Mouse (Mus musculus): ENCODE results near the gene Olfr1412.

Gene Olfr1412

DNA sequence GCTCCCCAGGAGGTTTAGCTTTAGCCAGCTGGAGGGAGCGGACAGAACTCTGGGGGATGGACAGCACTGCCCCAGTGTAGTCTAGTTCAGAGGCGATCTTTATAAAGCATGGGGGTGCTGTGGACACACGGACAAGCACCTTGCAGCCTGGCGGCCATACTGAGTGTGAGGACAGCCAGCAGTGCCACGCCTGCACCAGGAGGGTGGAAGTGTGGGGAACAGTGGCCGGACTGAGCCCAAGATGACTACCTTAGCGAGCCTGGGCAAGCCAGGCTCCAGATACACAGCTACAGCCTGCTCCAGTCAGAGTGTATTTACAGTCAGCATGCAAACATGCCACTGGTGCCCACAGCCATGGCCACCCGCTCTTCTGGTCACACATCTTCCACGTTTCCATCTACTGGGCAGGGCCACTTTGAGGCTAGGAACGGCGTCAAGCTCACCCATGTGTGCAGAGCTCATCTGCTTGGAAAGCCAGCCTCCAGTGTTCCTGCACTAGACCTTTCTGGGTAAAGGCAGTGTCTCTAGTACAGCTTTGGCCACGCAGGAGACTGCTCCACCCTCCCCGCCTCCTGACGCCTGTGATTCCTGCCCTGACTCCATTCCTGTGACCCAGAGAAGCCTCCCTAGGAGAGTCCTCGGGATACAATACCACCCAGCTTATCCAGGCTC, 52.1 kb downstream of the Olfr1412 start:
- in situ Hi-C loops (cut with MseI, MboI): no loop called here

DNA sequence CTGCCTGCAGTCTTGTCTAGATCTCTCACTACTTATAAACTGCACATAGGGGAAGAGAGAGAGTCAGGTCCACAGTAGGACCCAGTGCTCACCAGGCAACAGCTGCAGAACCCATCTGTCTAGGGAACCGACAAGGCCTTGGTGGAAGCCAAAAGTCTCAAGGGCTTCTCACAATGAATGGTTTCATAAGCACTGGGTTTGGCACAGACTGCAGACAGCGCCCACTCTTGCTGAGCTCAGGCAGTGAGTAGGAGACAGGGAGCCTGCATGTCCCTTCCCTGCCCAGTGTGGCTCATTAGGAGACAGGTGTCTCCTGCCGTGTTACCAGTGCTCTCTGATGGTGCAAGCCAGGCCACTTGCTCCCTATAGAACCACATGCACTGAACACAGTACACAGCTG, 52.6 kb downstream of the Olfr1412 start:
- in situ Hi-C loops (cut with MseI, MboI): no loop called here

GRCm38 (mm10) chr1:92638736-92639135, 53.2 kb downstream of the Olfr1412 start:
- in situ Hi-C loops (cut with MseI, MboI): no loop called here

GRCm38 (mm10) chr1:92640393-92640792, 54.8 kb downstream of the Olfr1412 start:
- in situ Hi-C loops (cut with MseI, MboI): no loop called here

Measured in mouse trophoblast stem cell (cell line).